Mouse (Mus musculus) G1E-ER4 (cell line): ENCODE data around the gene Mars2. TPM values are rescaled to one million over a fixed set of nuclear protein-coding genes. Genes with fewer than 3 reads are reported as not detected.

Experiments
- GATA1 ChIP-seq: IDR thresholded peaks from one replicate; pipeline ENCODE4 v1.8.0; 2012; ENCODE audit warnings: low read length, inconsistent platforms
- polyA plus RNA-seq: library from polyadenylated mRNA; stranded (reverse); fragments of >175 nt; gene quantifications from 2 replicates; pipeline ENCODE4 v1.2.3, GENCODE M21; 2012

Gene Mars2
- 3.8 and 4.1 TPM in 2 replicates for polyA plus RNA-seq

- TF ChIP-seq GATA1, result no peak
These were observed at the start of gene Mars2 for GRCm38 (mm10) chr1:55236890-55237642. Mars2 (plus strand) TSS chr1:55237177.

GRCm38 (mm10) chr1:55192015-55192414 lies 45.0 kb upstream of the Mars2 start:
- TF ChIP-seq GATA1, result no peak

GRCm38 (mm10) chr1:55192824-55193223 lies 44.2 kb upstream of the Mars2 start:
- no peak for TF ChIP-seq GATA1

- no peak for TF ChIP-seq GATA1
These were observed 43.7 kb upstream of the Mars2 start for GRCm38 (mm10) chr1:55193316-55193715.

GRCm38 (mm10) chr1:55194064-55194915 lies 42.7 kb upstream of the Mars2 start:
- TF ChIP-seq GATA1, result no peak

- no peak for TF ChIP-seq GATA1
These were observed 42.0 kb upstream of the Mars2 start for GRCm38 (mm10) chr1:55195021-55195420.

- TF ChIP-seq GATA1, result no peak
These were observed 40.5 kb upstream of the Mars2 start for GRCm38 (mm10) chr1:55196327-55197003.

- TF ChIP-seq GATA1, result no peak
These were observed 38.3 kb upstream of the Mars2 start for GRCm38 (mm10) chr1:55198719-55199118.

GRCm38 (mm10) chr1:55201850-55202752 lies 34.9 kb upstream of the Mars2 start:
- no peak for TF ChIP-seq GATA1

GRCm38 (mm10) chr1:55205808-55206327 lies 31.1 kb upstream of the Mars2 start:
- TF ChIP-seq GATA1, result no peak

GRCm38 (mm10) chr1:55207561-55207960 lies 29.4 kb upstream of the Mars2 start:
- TF ChIP-seq GATA1, result no peak

GRCm38 (mm10) chr1:55208500-55209140 lies 28.4 kb upstream of the Mars2 start:
- no peak for TF ChIP-seq GATA1

- no peak for TF ChIP-seq GATA1
These were observed 26.6 kb upstream of the Mars2 start for GRCm38 (mm10) chr1:55210202-55210965.
